Mouse (Mus musculus): ENCODE results near the gene Gm14124.
"Not testable (repeated sequence)": the region's sequence is repeated elsewhere in the genome, so short reads cannot be mapped to it uniquely, and the experiment has no call there.

The Gm14124 gene

DNA sequence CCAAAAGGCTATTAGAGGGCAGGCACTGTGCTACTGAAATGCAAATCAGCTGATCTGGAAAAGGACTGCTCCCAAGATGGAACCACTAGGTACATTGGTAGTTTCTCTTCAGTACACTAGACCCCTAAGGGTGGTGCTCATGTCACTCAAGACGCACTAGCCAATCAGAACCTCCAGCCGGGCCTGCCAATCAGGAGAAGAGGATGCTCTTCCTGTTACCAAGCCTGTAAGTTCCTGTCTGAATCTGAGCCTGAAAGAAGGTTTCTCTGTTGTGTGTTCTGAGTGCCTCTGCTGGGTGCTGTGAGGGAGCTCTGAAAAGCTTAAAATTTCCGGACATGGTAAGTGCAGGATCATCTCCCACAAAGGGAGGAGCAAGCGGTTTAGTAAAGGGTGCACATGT lies at the start of gene Gm14124:
Gm14124 (plus strand) TSS at position 227 of the 400 bp plus-strand sequence.
- DNase-seq (ENCODE audit: extremely low spot score) = not testable (repeated sequence)

GRCm38 (mm10) chr2:150217600-150218362 lies 39.5 kb upstream of the Gm14124 start, which contains the start of gene Zfp937:
Gene Zfp937 (plus strand): TSS chr2:150218073.
- peak; percentile 58 for DNase-seq (ENCODE audit: extremely low spot score)

- DNase-seq (ENCODE audit: extremely low spot score) = not testable (repeated sequence)
Observed at GRCm38 (mm10) chr2:150218363-150218725, 39.0 kb upstream of the Gm14124 start.

DNA sequence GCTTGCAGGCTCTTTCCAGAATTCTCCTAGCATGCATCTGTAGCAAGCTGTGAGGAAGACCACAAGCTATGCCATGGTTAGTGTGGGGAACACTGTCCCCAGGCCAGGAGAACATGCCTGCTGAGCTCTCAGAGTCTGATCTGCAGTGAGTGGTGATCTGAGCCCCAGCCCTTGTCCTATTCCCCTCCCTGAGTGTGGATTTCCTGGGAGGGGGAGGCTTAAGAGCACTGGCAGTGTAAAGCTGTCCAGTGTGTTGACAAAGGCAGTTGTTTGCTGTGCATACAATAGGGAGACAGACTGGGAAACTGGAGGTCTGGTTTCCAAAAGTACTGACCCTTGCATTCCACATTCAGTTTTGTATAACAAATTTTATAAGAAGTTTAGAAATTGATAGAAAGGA lies 34.1 kb upstream of the Gm14124 start:
- DNase-seq (ENCODE audit: extremely low spot score) = not testable (repeated sequence)

DNA sequence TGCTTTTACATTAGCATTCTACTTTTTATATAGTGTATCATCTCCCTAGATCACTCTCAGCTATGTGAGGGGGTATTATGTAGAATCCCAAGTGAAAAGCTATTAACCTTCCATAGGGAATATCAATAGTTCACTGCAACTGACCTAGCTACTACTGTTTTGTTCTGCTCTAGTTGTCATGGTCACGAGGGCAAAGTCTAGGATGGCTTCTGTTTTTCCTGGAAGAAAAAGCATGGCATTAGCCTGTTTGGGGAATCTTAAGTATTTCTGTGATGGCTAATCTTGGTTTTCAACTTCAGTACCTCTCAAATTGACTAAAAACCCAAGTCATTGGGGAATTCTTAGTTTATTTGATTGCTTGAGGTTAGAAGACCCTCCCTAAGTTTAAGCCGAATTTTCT lies 14.1 kb upstream of the Gm14124 start:
- no peak for DNase-seq (ENCODE audit: extremely low spot score)

DNA sequence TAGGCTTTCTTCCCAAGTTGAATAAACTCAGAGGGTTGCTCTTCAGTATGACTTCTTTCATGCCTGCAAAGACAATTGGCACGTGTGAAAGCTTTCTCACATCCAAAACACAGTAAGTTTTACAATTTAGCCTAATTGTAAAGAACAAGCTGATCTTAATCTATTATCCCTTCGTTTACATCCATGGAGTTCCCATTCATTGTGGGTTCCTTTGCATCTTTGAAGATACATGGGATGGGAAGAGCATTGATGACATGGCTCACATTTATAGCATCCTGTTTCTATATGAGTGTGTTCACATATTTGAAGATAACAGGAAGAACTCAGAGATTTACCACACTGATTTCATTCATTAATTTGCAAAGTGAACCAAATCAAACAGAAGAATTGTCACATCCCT lies 1.8 kb upstream of the Gm14124 start, which contains the start of gene Gm21994:
Gm21994 (minus strand) TSS at position 101 of the 400 bp plus-strand sequence.
- not testable (repeated sequence) for DNase-seq (ENCODE audit: extremely low spot score)

DNA sequence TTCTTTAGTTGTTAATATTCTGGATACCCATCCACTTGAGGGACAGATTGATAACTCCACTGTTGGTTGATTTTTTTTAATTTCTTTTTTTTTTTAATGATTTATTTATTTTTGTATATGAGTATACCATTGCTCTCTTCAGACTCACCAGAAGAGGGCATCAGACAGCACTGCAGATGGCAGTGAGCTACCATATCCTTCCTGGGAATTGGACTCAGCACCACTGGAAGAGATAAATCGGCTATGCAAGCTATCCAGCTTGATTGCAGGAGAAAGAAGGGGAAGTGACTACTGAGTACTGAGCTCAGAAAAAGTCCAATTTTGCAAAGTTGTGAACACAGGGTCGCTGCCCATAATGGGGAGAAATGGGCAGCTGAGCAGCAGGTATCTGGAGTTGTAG lies 456 bp upstream of the Gm14124 start:
- not testable (repeated sequence) for DNase-seq (ENCODE audit: extremely low spot score)

- DNase-seq (ENCODE audit: extremely low spot score) = no peak
Observed at GRCm38 (mm10) chr2:150293669-150294068, 36.4 kb downstream of the Gm14124 start.

DNA sequence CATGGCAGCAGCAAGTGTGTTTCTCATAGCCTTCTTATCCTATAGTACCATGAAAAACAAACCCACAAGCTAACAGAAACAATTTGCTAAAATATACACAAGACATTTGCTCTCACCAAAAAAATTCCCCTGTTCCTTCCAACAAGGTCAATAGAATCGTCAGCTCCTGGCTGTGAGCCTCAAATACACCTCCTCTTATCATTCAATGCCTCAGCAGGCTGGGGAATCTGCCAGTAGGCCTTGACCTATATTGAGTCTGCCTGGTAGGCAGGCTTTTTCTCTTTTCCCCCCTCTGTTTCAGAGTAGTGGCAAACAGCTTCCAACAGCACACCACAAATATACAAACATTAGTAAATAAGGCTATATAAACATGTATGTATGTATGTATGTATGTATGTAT lies 41.8 kb downstream of the Gm14124 start:
- no peak for DNase-seq (ENCODE audit: extremely low spot score)

DNA sequence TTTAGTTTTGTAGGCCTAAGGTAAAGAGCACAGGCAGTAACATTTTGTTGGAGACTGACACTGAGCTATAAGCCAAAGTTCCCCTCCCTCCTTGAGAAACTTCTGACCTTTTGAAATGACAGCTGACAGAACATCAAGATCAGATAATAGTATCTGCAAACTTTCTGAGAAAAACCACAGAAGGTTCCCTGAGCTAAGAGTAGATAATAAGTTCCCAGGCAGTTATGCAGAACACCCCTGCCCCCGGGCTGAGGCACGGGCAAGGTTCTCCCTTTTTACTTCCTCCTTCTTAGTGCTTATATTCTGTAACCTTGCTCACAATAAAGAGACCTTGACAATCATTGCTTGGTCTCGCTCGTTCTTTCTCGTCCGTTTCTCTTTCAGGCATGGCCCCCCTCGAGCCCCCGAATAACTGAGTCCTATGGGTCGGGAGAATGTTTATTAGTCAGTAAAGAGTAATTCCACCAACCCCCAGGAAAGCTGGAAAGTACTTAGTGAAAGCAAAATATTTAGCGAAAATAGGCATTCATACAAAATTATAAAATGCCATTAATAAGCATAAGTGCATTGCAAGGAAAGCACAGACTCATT lies 50.0 kb downstream of the Gm14124 start:
- no peak for DNase-seq (ENCODE audit: extremely low spot score)

- DNase-seq (ENCODE audit: extremely low spot score) = peak; percentile 87
Observed at GRCm38 (mm10) chr2:150310952-150311884, 53.9 kb downstream of the Gm14124 start.

GRCm38 (mm10) chr2:150316140-150316539 lies 58.8 kb downstream of the Gm14124 start:
- no peak for DNase-seq (ENCODE audit: extremely low spot score)

GRCm38 (mm10) chr2:150318973-150319372 lies 61.7 kb downstream of the Gm14124 start:
- no peak for DNase-seq (ENCODE audit: extremely low spot score)
